Mouse (Mus musculus) common myeloid progenitor, adult 5-6 weeks (primary cell): ENCODE results near the gene Nqo1. TPM values are rescaled to one million over a fixed set of nuclear protein-coding genes. Genes with fewer than 3 reads are reported as not detected.

ENCODE experiments used
- total RNA-seq: library from RNA; stranded (forward); fragments of 200-1000, 187-1606 nt; gene quantifications from 2 replicates; pipeline ENCODE4 v1.2.3, GENCODE M21; 2017

Gene Nqo1
- total RNA-seq, 1 experiment from 2014 or later: 7.9 TPM

Other genes with a start within 250 kb of the Nqo1 start
- gene Nfat5, start 109.7 kb downstream of the Nqo1 start, total RNA-seq: 16.0 and 35.4 TPM in 2 replicates
- gene Nob1, start 21.8 kb upstream of the Nqo1 start, total RNA-seq: 33.9 and 41.5 TPM in 2 replicates
- gene Wwp2, start 33.2 kb upstream of the Nqo1 start, total RNA-seq: 44.4 and 47.0 TPM in 2 replicates
- 135 and 155 TPM in 2 replicates for gene Psmd7, start 185.3 kb upstream of the Nqo1 start, total RNA-seq